Mouse (Mus musculus) lung, postnatal 0 days (tissue): ENCODE results near the gene Gal3st3.

ENCODE experiments used
- CTCF ChIP-seq: IDR thresholded peaks from 2 replicates; pipeline ENCODE4 v1.5.1; 2016; ENCODE audit warnings: antibody characterized with exemption, mild to moderate bottlenecking
- EP300 ChIP-seq: IDR thresholded peaks from 2 replicates; pipeline ENCODE4 v1.6.1; 2016; ENCODE audit warnings: antibody characterized with exemption, mild to moderate bottlenecking, control low read depth

- TF ChIP-seq CTCF (no peak), EP300 (no peak)
Observed at GRCm38 (mm10) chr19:5348064-5348463, 49.9 kb downstream of the Gal3st3 start.
